Comparison of ENCODE assay signal across 8 mouse cellular contexts in genomic region chr7:28014445-28014810, GRCm38 (mm10). TPM values are rescaled to one million over a fixed set of nuclear protein-coding genes. Genes with fewer than 3 reads are reported as not detected.
DNase-seq lines count a peak whose midpoint lies in the region; ATAC-seq lines count a peak whose summit lies in the region.

No protein-coding gene starts in this region.

- no peaks in the 10 kb centered on the region for H3K27me3 ChIP-seq in kidney, embryonic 16.5 days (ENCODE audit: insufficient read depth, low read length)
- no peaks in the 10 kb centered on the region for H3K27me3 ChIP-seq in hindbrain, embryonic 15.5 days
- H3K27me3 ChIP-seq in midbrain, embryonic 15.5 days (replicated peaks) = no peaks in the 10 kb centered on the region

- no peak for DNase-seq in kidney, adult 11 months
- DNase-seq in layer of hippocampus, postnatal 36 days = no peak
- DNase-seq in spleen, postnatal 36 days (ENCODE audit: low spot score in 2 of 2) = no peak
- no peak for DNase-seq in left cerebral cortex, postnatal 4 days

- peak overlapping the region; percentile 88 for H3K4me2 ChIP-seq in kidney, embryonic 16.5 days (replicated peaks; ENCODE audit: low read depth, low read length)
- peak overlapping the region; percentile 72 for H3K4me2 ChIP-seq in hindbrain, embryonic 15.5 days
- peak overlapping the region; percentile 59 for H3K4me2 ChIP-seq in midbrain, embryonic 15.5 days

- 0 out of 2 replicates have a peak overlapping the region, but pooled peaks have one; percentile 37 for H3K27ac ChIP-seq in kidney, embryonic 16.5 days (ENCODE audit: low read length)
- H3K27ac ChIP-seq in brown adipose tissue, adult 24 weeks (replicated peaks; ENCODE audit: low read depth, low read length) = no peak overlapping the region
- H3K27ac ChIP-seq in hindbrain, embryonic 15.5 days (replicated peaks) = peak overlapping the region; percentile 69; the same call in 1 of the 2 replicates
- H3K27ac ChIP-seq in midbrain, embryonic 15.5 days = peak overlapping the region; percentile 65; the same call in 1 of the 2 replicates

- intact Hi-C loops in left cerebral cortex, postnatal 4 days (cut with DNase I) = no loop called here

- peak; percentile 33; the same call in 1 of the 2 replicates for ATAC-seq in kidney, embryonic 16.5 days (ENCODE audit: low FRiP score, low TSS enrichment)
- peak; percentile 43; the same call in 1 of the 2 replicates for ATAC-seq in hindbrain, embryonic 15.5 days (ENCODE audit: low FRiP score, low read depth)
- ATAC-seq in midbrain, embryonic 15.5 days (replicated peaks) = no peak; the same call in 1 of the 2 replicates

- H3K4me3 ChIP-seq in kidney, embryonic 16.5 days (ENCODE audit: low read length) = peak overlapping the region; percentile 73
- peak overlapping the region; percentile 88 for H3K4me3 ChIP-seq in brown adipose tissue, adult 24 weeks (ENCODE audit: insufficient read depth, low read depth, low read length)
- peak overlapping the region; percentile 60 for H3K4me3 ChIP-seq in hindbrain, embryonic 15.5 days
- peak overlapping the region; percentile 64 for H3K4me3 ChIP-seq in midbrain, embryonic 15.5 days

- H3K36me3 ChIP-seq in kidney, embryonic 16.5 days (ENCODE audit: insufficient read depth, low read length) = peaks cover 15% of the 10 kb centered on the region; the same call in 1 of the 2 replicates
- H3K36me3 ChIP-seq in hindbrain, embryonic 15.5 days = peaks cover 7% of the 10 kb centered on the region; the same call in 1 of the 2 replicates
- H3K36me3 ChIP-seq in midbrain, embryonic 15.5 days (replicated peaks) = peaks cover 4% of the 10 kb centered on the region; the same call in 1 of the 2 replicates

- H3K4me1 ChIP-seq in kidney, embryonic 16.5 days (ENCODE audit: insufficient read depth, low read length) = peaks cover 4% of the 10 kb centered on the region; the same call in 1 of the 2 replicates
- H3K4me1 ChIP-seq in brown adipose tissue, adult 24 weeks (ENCODE audit: control insufficient read depth, insufficient read depth, insufficient read length, low read length) = no peaks in the 10 kb centered on the region
- peaks cover 12% of the 10 kb centered on the region for H3K4me1 ChIP-seq in hindbrain, embryonic 15.5 days (replicated peaks)
- peaks cover 10% of the 10 kb centered on the region for H3K4me1 ChIP-seq in midbrain, embryonic 15.5 days

- WGBS in kidney, embryonic 16.5 days = 24% methylated on average over 7 of the region's 7 CpGs
- WGBS in hindbrain, embryonic 15.5 days = 19% methylated on average over 7 of the region's 7 CpGs
- 20% methylated on average over 7 of the region's 7 CpGs for WGBS in midbrain, embryonic 15.5 days

- H3K9me3 ChIP-seq in kidney, embryonic 16.5 days (ENCODE audit: low read length) = no peaks in the 10 kb centered on the region; the same call in 1 of the 2 replicates
- H3K9me3 ChIP-seq in hindbrain, embryonic 15.5 days = no peaks in the 10 kb centered on the region
- H3K9me3 ChIP-seq in midbrain, embryonic 15.5 days = no peaks in the 10 kb centered on the region

- peak overlapping the region; percentile 85 for H3K9ac ChIP-seq in kidney, embryonic 16.5 days (replicated peaks; ENCODE audit: low read length)
- peak overlapping the region; percentile 65 for H3K9ac ChIP-seq in hindbrain, embryonic 15.5 days
- H3K9ac ChIP-seq in midbrain, embryonic 15.5 days = peak overlapping the region; percentile 74

RNA-seq across cellular contexts. Expression of gene Zfp850, which starts 0.5 kb away (rescaled TPM):
- polyA plus RNA-seq in kidney, embryonic 16.5 days (2015; fragmentation: Nextera tagmentation; extraction: Ambion mirVana) = 6.0 and 6.6 TPM in 2 replicates
- polyA plus RNA-seq in brown adipose tissue, adult 24 weeks (2012; ENCODE audit: insufficient read depth, insufficient read length, missing spikeins) = 0.21 TPM in 1 of 2 replicates, not detected in the other
- polyA plus RNA-seq in hindbrain, embryonic 15.5 days (2015; fragmentation: Nextera tagmentation; extraction: Ambion mirVana) = 5.4 and 5.6 TPM in 2 replicates
- polyA plus RNA-seq in midbrain, embryonic 15.5 days (2015; fragmentation: Nextera tagmentation; extraction: Ambion mirVana) = 6.0 and 7.7 TPM in 2 replicates
- total RNA-seq in layer of hippocampus, postnatal 36 days (2021) = 1 to 10 TPM; 5.7 to 6.8 TPM
- total RNA-seq in left cerebral cortex, postnatal 4 days (2021) = 1 to 10 TPM; 8.7 to 8.9 TPM

RNA-seq across cellular contexts. Expression of gene Zfp780b, which starts 35.5 kb away (rescaled TPM):
- 19.0 and 22.7 TPM in 2 replicates for polyA plus RNA-seq in kidney, embryonic 16.5 days (2015; fragmentation: Nextera tagmentation; extraction: Ambion mirVana)
- 5.2 and 6.8 TPM in 2 replicates for polyA plus RNA-seq in brown adipose tissue, adult 24 weeks (2012; ENCODE audit: insufficient read depth, insufficient read length, missing spikeins)
- polyA plus RNA-seq in hindbrain, embryonic 15.5 days (2015; fragmentation: Nextera tagmentation; extraction: Ambion mirVana) = 29.7 and 33.5 TPM in 2 replicates
- 36.0 and 38.8 TPM in 2 replicates for polyA plus RNA-seq in midbrain, embryonic 15.5 days (2015; fragmentation: Nextera tagmentation; extraction: Ambion mirVana)
- total RNA-seq in layer of hippocampus, postnatal 36 days (2021) = 10 to 100 TPM; 21.6 TPM
- 10 to 100 TPM; 27.8 to 28.5 TPM for total RNA-seq in left cerebral cortex, postnatal 4 days (2021)

RNA-seq across cellular contexts. Expression of gene Psmc4, which starts 35.5 kb away (rescaled TPM):
- 319 and 330 TPM in 2 replicates for polyA plus RNA-seq in kidney, embryonic 16.5 days (2015; fragmentation: Nextera tagmentation; extraction: Ambion mirVana)
- 114 and 122 TPM in 2 replicates for polyA plus RNA-seq in brown adipose tissue, adult 24 weeks (2012; ENCODE audit: insufficient read depth, insufficient read length, missing spikeins)
- polyA plus RNA-seq in hindbrain, embryonic 15.5 days (2015; fragmentation: Nextera tagmentation; extraction: Ambion mirVana) = 276 and 284 TPM in 2 replicates
- 296 and 299 TPM in 2 replicates for polyA plus RNA-seq in midbrain, embryonic 15.5 days (2015; fragmentation: Nextera tagmentation; extraction: Ambion mirVana)
- 100 to 1,000 TPM; 122 to 131 TPM for total RNA-seq in layer of hippocampus, postnatal 36 days (2021)
- total RNA-seq in left cerebral cortex, postnatal 4 days (2021) = 100 to 1,000 TPM; 139 to 142 TPM

RNA-seq across cellular contexts. Expression of gene Fcgbp, which starts 56.6 kb away (rescaled TPM):
- polyA plus RNA-seq in kidney, embryonic 16.5 days (2015; fragmentation: Nextera tagmentation; extraction: Ambion mirVana) = 0.42 and 0.69 TPM in 2 replicates
- polyA plus RNA-seq in brown adipose tissue, adult 24 weeks (2012; ENCODE audit: insufficient read depth, insufficient read length, missing spikeins) = not detected in 2 replicates
- polyA plus RNA-seq in hindbrain, embryonic 15.5 days (2015; fragmentation: Nextera tagmentation; extraction: Ambion mirVana) = 0.41 and 0.71 TPM in 2 replicates
- 0.51 and 0.66 TPM in 2 replicates for polyA plus RNA-seq in midbrain, embryonic 15.5 days (2015; fragmentation: Nextera tagmentation; extraction: Ambion mirVana)
- under 1 TPM; 0.81 to 0.92 TPM for total RNA-seq in layer of hippocampus, postnatal 36 days (2021)
- under 1 TPM in 1 of 2 experiments, not detected in 1; 0.10 TPM for total RNA-seq in left cerebral cortex, postnatal 4 days (2021)
